Mouse (Mus musculus): ENCODE results near the gene Fndc3b. TPM values are rescaled to one million over a fixed set of nuclear protein-coding genes. Genes with fewer than 3 reads are reported as not detected.

Gene Fndc3b
- polyA plus RNA-seq, 1 experiment from 2014 or later, result 12.3 TPM

DNA sequence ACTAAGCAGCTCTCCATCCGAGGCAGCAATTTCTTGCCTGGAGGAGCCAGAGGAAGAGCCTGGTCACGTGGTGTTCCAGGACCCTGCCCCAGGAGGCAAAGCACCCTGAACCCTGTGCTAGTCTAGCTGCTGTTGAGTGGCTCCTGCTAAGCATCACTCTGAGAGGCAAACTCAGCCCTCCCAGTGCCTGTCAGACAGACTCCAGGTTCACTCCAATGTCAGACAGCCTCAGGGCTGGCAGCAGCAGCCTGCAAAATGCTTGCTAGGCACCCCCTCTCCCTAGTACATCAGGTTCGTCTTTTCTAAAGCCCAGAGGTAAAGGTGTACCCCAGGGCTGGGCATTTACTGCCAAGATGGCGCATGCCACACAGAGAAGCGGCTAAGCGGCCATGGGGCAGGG, 283.7 kb downstream of the Fndc3b start:
- ATAC-seq (replicated peaks; ENCODE audit: low FRiP score) (no peak), DNase-seq (ENCODE audit: low spot score) (no peak)
- H3K36me3 ChIP-seq (ENCODE audit: control insufficient read depth, insufficient read depth, low read length), result peaks cover 14% of the 10 kb centered on the region
- no peak overlapping the region for H3K4me2 ChIP-seq
- H3K4me1 ChIP-seq (replicated peaks; ENCODE audit: control insufficient read depth, insufficient read depth, low read length), result no peaks in the 10 kb centered on the region
- 87% methylated on average over 6 of the region's 6 CpGs for WGBS
- H3K27me3 ChIP-seq (replicated peaks; ENCODE audit: control insufficient read depth, insufficient read depth, low read length), result no peaks in the 10 kb centered on the region
- H3K9me3 ChIP-seq (ENCODE audit: control insufficient read depth, low read length), result no peaks in the 10 kb centered on the region
- H3K9ac ChIP-seq (ENCODE audit: low read depth, low read length), result no peak overlapping the region
- H3K4me3 ChIP-seq (ENCODE audit: low read depth, low read length), result no peak overlapping the region
- no peak overlapping the region for H3K27ac ChIP-seq (ENCODE audit: low read depth, low read length)

DNA sequence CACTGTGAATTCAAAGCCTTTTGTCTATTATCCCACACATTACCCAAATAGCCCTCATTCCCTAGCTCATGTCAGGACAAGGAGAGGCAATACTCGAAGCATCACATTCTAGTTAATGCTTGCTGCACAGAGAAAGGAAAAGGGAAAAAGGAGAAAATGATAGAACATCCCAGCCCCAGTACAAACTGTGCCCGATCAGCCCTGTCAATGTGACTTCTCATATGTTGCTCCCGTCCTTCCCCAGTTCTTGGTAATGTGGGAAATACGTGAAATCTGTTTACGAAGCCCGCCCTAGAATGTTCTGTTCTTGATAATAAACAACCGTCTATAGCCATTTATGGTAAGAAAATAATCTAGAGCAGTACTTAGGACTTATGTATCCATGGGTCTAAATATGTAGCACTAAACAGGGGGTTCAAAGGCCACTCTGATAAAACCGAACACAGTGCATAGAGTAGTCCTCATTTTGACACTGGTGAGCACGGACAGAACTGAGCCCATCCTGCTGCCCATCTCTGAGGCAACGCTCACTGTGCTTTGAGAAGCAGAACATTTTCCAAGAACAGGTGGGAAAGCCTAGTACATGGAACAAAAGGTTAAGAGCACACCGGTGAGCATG, 286.9 kb downstream of the Fndc3b start:
- H3K27ac ChIP-seq (ENCODE audit: low read depth, low read length), result no peak overlapping the region
- DNase-seq (ENCODE audit: low spot score) (no peak), ATAC-seq (replicated peaks; ENCODE audit: low FRiP score) (no peak)
- H3K4me2 ChIP-seq, result no peak overlapping the region
- no peaks in the 10 kb centered on the region for H3K27me3 ChIP-seq (replicated peaks; ENCODE audit: control insufficient read depth, insufficient read depth, low read length)
- H3K4me1 ChIP-seq (replicated peaks; ENCODE audit: control insufficient read depth, insufficient read depth, low read length), result no peaks in the 10 kb centered on the region
- no peak overlapping the region for H3K9ac ChIP-seq (ENCODE audit: low read depth, low read length)
- 88% methylated on average over 11 of the region's 11 CpGs for whole genome bisulfite sequencing
- peaks cover 14% of the 10 kb centered on the region for H3K36me3 ChIP-seq (ENCODE audit: control insufficient read depth, insufficient read depth, low read length)
- H3K4me3 ChIP-seq (ENCODE audit: low read depth, low read length), result no peak overlapping the region
- H3K9me3 ChIP-seq (ENCODE audit: control insufficient read depth, low read length), result no peaks in the 10 kb centered on the region

DNA sequence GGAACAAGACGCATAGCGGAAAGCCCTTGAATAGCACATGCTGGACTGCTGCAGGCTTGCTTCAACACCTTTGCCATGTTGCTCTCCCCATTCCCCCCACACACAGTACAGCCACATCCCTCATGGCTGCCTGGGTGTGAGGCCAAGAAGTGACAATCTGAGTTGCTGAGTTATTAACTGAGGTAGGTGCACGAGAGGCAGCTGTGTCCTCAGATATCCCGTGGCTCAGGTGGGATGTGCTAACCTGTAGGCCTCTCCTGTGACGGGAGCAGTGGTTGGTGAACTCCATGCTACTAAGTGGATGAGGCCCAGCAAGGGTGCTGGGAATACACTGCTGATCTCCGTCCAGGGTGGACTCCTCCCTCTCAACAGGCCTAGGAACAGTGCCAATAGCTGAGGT, 288.6 kb downstream of the Fndc3b start:
- Histone ChIP-seq H3K36me3 (ENCODE audit: control insufficient read depth, insufficient read depth, low read length) (peaks cover 7% of the 10 kb centered on the region), H3K27me3 (replicated peaks; ENCODE audit: control insufficient read depth, insufficient read depth, low read length) (no peaks in the 10 kb centered on the region), H3K4me2 (no peak overlapping the region), H3K9ac (ENCODE audit: low read depth, low read length) (no peak overlapping the region), H3K4me3 (ENCODE audit: low read depth, low read length) (no peak overlapping the region), H3K27ac (ENCODE audit: low read depth, low read length) (no peak overlapping the region), H3K4me1 (replicated peaks; ENCODE audit: control insufficient read depth, insufficient read depth, low read length) (no peaks in the 10 kb centered on the region), H3K9me3 (ENCODE audit: control insufficient read depth, low read length) (no peaks in the 10 kb centered on the region)
- no peak for DNase-seq (ENCODE audit: low spot score)
- no peak for ATAC-seq (replicated peaks; ENCODE audit: low FRiP score)
- 88% methylated on average over 6 of the region's 6 CpGs for WGBS

DNA sequence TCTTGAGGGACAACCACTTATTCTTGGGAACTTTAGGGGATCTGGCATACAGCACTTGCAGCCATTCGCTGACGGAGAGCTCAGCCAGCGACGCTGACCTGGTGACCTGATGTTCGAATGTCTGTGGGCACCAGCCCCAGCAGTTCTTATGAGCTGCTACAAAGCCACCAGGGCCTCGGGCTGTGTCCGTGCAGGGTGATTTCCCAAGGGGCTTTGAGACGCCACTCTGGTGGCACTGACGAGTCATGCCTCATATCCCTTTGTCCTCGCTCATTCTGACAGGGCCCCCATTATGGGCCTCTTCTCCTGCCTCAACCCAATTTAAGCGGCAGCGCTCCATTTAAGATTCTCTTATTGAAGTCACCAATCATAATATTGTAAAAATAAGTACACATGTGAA, 289.1 kb downstream of the Fndc3b start:
- DNase-seq (ENCODE audit: low spot score) (no peak), ATAC-seq (replicated peaks; ENCODE audit: low FRiP score) (no peak)
- H3K4me3 ChIP-seq (ENCODE audit: low read depth, low read length), result no peak overlapping the region
- H3K9ac ChIP-seq (ENCODE audit: low read depth, low read length), result no peak overlapping the region
- no peaks in the 10 kb centered on the region for H3K4me1 ChIP-seq (replicated peaks; ENCODE audit: control insufficient read depth, insufficient read depth, low read length)
- H3K36me3 ChIP-seq (ENCODE audit: control insufficient read depth, insufficient read depth, low read length), result peaks cover 4% of the 10 kb centered on the region
- 84% methylated on average over 12 of the region's 12 CpGs for WGBS
- no peaks in the 10 kb centered on the region for H3K27me3 ChIP-seq (replicated peaks; ENCODE audit: control insufficient read depth, insufficient read depth, low read length)
- no peak overlapping the region for H3K27ac ChIP-seq (ENCODE audit: low read depth, low read length)
- H3K9me3 ChIP-seq (ENCODE audit: control insufficient read depth, low read length), result no peaks in the 10 kb centered on the region
- no peak overlapping the region for H3K4me2 ChIP-seq

DNA sequence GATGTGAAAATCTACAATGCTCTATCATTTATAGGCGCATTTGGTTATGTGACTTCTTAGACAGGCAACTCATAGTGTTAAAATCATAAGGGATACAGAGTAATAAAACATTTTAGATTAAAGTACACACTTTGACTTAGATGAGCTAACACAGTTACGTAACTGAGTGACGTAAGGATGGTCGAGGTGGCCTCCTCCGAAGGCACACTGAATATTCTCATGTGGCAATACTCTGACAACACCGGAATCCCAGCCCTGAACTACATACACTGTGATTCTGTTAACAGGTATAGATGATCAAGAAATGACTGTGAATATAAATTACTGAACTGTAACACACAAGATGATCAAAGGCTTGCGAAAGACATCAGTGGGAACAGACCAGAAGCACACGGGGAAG, 292.5 kb downstream of the Fndc3b start:
- Histone ChIP-seq H3K4me1 (replicated peaks; ENCODE audit: control insufficient read depth, insufficient read depth, low read length) (no peaks in the 10 kb centered on the region), H3K36me3 (ENCODE audit: control insufficient read depth, insufficient read depth, low read length) (no peaks in the 10 kb centered on the region), H3K27ac (ENCODE audit: low read depth, low read length) (no peak overlapping the region), H3K4me2 (no peak overlapping the region), H3K4me3 (ENCODE audit: low read depth, low read length) (no peak overlapping the region), H3K9ac (ENCODE audit: low read depth, low read length) (no peak overlapping the region), H3K9me3 (ENCODE audit: control insufficient read depth, low read length) (no peaks in the 10 kb centered on the region), H3K27me3 (replicated peaks; ENCODE audit: control insufficient read depth, insufficient read depth, low read length) (no peaks in the 10 kb centered on the region)
- no peak for ATAC-seq (replicated peaks; ENCODE audit: low FRiP score)
- no peak for DNase-seq (ENCODE audit: low spot score)
- 92% methylated on average over 8 of the region's 8 CpGs for WGBS

DNA sequence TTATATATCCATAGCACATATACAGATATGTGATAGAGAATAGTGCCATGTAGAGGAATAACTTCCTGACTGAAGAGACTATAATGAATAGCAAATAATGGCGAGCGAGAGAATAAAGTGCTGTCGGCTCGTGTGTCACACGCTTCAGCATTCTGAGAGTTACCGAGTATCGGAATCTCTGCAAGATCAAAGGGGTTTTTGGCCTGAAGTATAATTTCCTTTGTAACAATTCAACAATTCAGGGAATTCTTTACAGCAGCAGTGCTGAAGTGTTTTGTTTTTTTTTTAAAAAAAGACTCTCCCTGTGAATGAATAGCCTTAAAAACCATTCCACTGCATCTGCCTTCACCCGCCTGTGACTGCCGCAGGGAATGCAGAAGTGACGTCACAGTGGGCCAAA, 294.3 kb downstream of the Fndc3b start:
- ATAC-seq (replicated peaks; ENCODE audit: low FRiP score) (no peak), DNase-seq (ENCODE audit: low spot score) (no peak)
- H3K27me3 ChIP-seq (replicated peaks; ENCODE audit: control insufficient read depth, insufficient read depth, low read length), result no peaks in the 10 kb centered on the region
- no peak overlapping the region for H3K4me3 ChIP-seq (ENCODE audit: low read depth, low read length)
- no peak overlapping the region for H3K9ac ChIP-seq (ENCODE audit: low read depth, low read length)
- H3K4me1 ChIP-seq (replicated peaks; ENCODE audit: control insufficient read depth, insufficient read depth, low read length), result no peaks in the 10 kb centered on the region
- H3K27ac ChIP-seq (ENCODE audit: low read depth, low read length), result no peak overlapping the region
- H3K4me2 ChIP-seq, result no peak overlapping the region
- WGBS, result 90% methylated on average over 10 of the region's 10 CpGs
- H3K36me3 ChIP-seq (ENCODE audit: control insufficient read depth, insufficient read depth, low read length), result no peaks in the 10 kb centered on the region
- H3K9me3 ChIP-seq (ENCODE audit: control insufficient read depth, low read length), result no peaks in the 10 kb centered on the region

DNA sequence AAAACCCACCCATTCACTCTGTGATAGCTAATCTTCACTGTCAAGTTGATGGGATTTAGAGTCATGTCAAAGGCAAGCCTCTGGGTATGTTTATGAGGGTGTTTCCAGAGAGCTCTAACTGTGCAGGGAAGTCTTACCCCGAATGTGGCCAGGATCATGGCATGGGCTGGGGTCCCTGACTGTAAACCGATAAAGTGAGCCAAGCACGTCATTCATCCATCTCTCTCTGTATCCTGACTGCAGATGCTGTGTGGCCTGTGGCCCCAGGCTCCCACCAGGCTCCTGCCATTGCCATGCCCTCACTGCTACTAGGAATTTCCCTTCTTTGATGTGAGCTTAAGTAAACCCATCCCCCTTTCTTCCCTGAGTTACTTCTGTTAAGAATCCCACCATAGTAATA, 297.5 kb downstream of the Fndc3b start:
- Histone ChIP-seq H3K4me3 (ENCODE audit: low read depth, low read length) (no peak overlapping the region), H3K4me2 (no peak overlapping the region), H3K4me1 (replicated peaks; ENCODE audit: control insufficient read depth, insufficient read depth, low read length) (no peaks in the 10 kb centered on the region), H3K36me3 (ENCODE audit: control insufficient read depth, insufficient read depth, low read length) (no peaks in the 10 kb centered on the region), H3K27me3 (replicated peaks; ENCODE audit: control insufficient read depth, insufficient read depth, low read length) (no peaks in the 10 kb centered on the region), H3K27ac (ENCODE audit: low read depth, low read length) (no peak overlapping the region), H3K9me3 (ENCODE audit: control insufficient read depth, low read length) (no peaks in the 10 kb centered on the region), H3K9ac (ENCODE audit: low read depth, low read length) (no peak overlapping the region)
- ATAC-seq (replicated peaks; ENCODE audit: low FRiP score), result no peak
- DNase-seq (ENCODE audit: low spot score), result no peak
- 69% methylated on average over 3 of the region's 3 CpGs for WGBS

DNA sequence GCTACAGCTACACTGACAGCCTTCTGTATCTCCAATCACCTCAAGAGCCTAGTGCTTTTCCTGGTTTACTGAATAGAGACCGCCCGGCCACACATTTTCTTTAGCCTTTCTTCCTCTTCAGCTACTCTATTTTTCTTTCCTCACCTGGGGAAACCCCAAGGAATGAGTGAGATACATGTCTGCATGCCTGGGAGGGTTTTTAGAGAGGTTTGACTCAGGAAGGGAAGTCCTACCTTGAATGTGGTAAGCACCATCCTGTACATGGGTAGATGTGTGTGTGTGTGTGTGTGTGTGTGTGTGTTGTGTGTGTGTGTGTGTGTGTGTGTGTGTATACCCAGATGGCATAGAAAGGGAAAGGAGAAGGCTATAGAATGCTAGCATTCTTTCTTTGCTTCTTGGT, 299.8 kb downstream of the Fndc3b start:
- ATAC-seq (replicated peaks; ENCODE audit: low FRiP score) (no peak), DNase-seq (ENCODE audit: low spot score) (no peak)
- Histone ChIP-seq H3K27me3 (replicated peaks; ENCODE audit: control insufficient read depth, insufficient read depth, low read length) (no peaks in the 10 kb centered on the region), H3K9me3 (ENCODE audit: control insufficient read depth, low read length) (no peaks in the 10 kb centered on the region), H3K4me2 (no peak overlapping the region), H3K9ac (ENCODE audit: low read depth, low read length) (no peak overlapping the region), H3K27ac (ENCODE audit: low read depth, low read length) (no peak overlapping the region), H3K36me3 (ENCODE audit: control insufficient read depth, insufficient read depth, low read length) (no peaks in the 10 kb centered on the region), H3K4me3 (ENCODE audit: low read depth, low read length) (no peak overlapping the region), H3K4me1 (replicated peaks; ENCODE audit: control insufficient read depth, insufficient read depth, low read length) (no peaks in the 10 kb centered on the region)
- WGBS, result 81% methylated on average over 2 of the region's 2 CpGs

DNA sequence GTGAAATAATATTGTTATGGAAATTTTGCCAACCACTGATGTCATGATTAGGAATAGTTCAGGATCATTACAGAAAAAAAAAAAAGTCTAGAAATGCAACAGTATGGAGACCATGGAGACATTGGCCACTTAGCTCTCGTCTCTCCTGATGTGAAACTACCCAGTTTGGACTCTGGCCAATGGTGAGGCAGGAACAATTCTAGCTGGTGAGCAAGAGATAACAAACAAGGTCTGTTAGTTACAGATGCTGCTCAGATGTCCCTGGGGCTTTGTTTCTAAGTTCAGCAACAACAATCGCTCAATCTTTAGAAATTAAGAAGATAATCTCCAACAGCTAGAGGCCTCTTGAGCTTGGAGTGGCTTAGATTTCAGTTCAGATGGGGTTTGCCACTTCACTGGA, 302.5 kb downstream of the Fndc3b start:
- Histone ChIP-seq H3K9me3 (ENCODE audit: control insufficient read depth, low read length) (no peaks in the 10 kb centered on the region), H3K27me3 (replicated peaks; ENCODE audit: control insufficient read depth, insufficient read depth, low read length) (no peaks in the 10 kb centered on the region), H3K36me3 (ENCODE audit: control insufficient read depth, insufficient read depth, low read length) (no peaks in the 10 kb centered on the region), H3K4me3 (ENCODE audit: low read depth, low read length) (no peak overlapping the region), H3K27ac (ENCODE audit: low read depth, low read length) (no peak overlapping the region), H3K9ac (ENCODE audit: low read depth, low read length) (no peak overlapping the region), H3K4me2 (no peak overlapping the region), H3K4me1 (replicated peaks; ENCODE audit: control insufficient read depth, insufficient read depth, low read length) (no peaks in the 10 kb centered on the region)
- no peak for DNase-seq (ENCODE audit: low spot score)
- WGBS, result 72% methylated on average over 2 of the region's 2 CpGs
- ATAC-seq (replicated peaks; ENCODE audit: low FRiP score), result no peak

Measured in liver, embryonic 11.5 days (tissue).